Mouse (Mus musculus) neural tube, embryonic 13.5 days (tissue): ENCODE measurements around the gene Psmb4. TPM values are rescaled to one million over a fixed set of nuclear protein-coding genes. Genes with fewer than 3 reads are reported as not detected.

Source experiments
- ATAC-seq: fragments of 200-750 bp; cut with Nextera tagmentation; 2 replicates; pipeline ENCODE4 v1.8.0; 2017; ENCODE audit warnings: low read depth, mild to moderate bottlenecking, moderate TSS enrichment, moderate library complexity
- H3K27ac ChIP-seq: fragments of 300-500 bp; sonication (generic); replicated peaks from 2 replicates; pipeline ENCODE4 v1.5.1; 2015; ENCODE audit warnings: moderate library complexity, mild to moderate bottlenecking, inconsistent platforms
- H3K27me3 ChIP-seq: fragments of 300-500 bp; sonication (generic); 2 replicates; pipeline ENCODE4 v1.6.1; 2015; ENCODE audit warnings: mild to moderate bottlenecking, inconsistent platforms
- H3K36me3 ChIP-seq: fragments of 300-500 bp; sonication (generic); 2 replicates; pipeline ENCODE4 v1.6.1; 2015; ENCODE audit warnings: mild to moderate bottlenecking, inconsistent platforms
- H3K4me1 ChIP-seq: fragments of 300-500 bp; sonication (generic); replicated peaks from 2 replicates; pipeline ENCODE4 v1.6.1; 2015; ENCODE audit warnings: inconsistent platforms
- H3K4me2 ChIP-seq: fragments of 300-500 bp; sonication (generic); 2 replicates; pipeline ENCODE4 v1.6.1; 2015; ENCODE audit warnings: inconsistent platforms, mild to moderate bottlenecking, moderate library complexity
- H3K4me3 ChIP-seq: fragments of 300-500 bp; sonication (generic); 2 replicates; pipeline ENCODE4 v1.5.1; 2015; ENCODE audit warnings: mild to moderate bottlenecking, inconsistent platforms
- H3K9ac ChIP-seq: fragments of 300-500 bp; sonication (generic); 2 replicates; pipeline ENCODE4 v1.6.1; 2015; ENCODE audit warnings: moderate library complexity, mild to moderate bottlenecking, inconsistent platforms
- H3K9me3 ChIP-seq: fragments of 300-500 bp; sonication (generic); 2 replicates; pipeline ENCODE4 v1.6.1; 2016; ENCODE audit warnings: inconsistent platforms
- WGBS: fragments of 180-500 bp; shearing (Covaris S2); methylation state at CpG from one replicate; pipeline ENCODE4 v1.1.7; 2015; 5-methylcytosine and 5-hydroxymethylcytosine counted together
- polyA plus RNA-seq: library from polyadenylated mRNA; unstranded; fragments of >200 nt; fragmentation: Nextera tagmentation; extraction: Ambion mirVana; gene quantifications from 2 replicates; pipeline ENCODE4 v1.2.1, GENCODE M21; 2015

Psmb4 gene
- polyA plus RNA-seq, 1 experiment from 2014 or later: 366 TPM

- Histone ChIP-seq H3K27me3 (0 out of 2 replicates have a peak, but pooled peaks cover 4% of the 10 kb centered on the region), H3K4me1 (peaks cover 26% of the 10 kb centered on the region), H3K4me3 (no peak overlapping the region), H3K9ac (no peak overlapping the region), H3K36me3 (peaks cover 19% of the 10 kb centered on the region), H3K27ac (no peak overlapping the region), H3K9me3 (no peaks in the 10 kb centered on the region), H3K4me2 (no peak overlapping the region)
- ATAC-seq: no peak
Measured at GRCm38 (mm10) chr3:94888595-94888994, 1.8 kb upstream of the Psmb4 start.

- Histone ChIP-seq H3K9ac (no peak overlapping the region), H3K27me3 (no peaks in the 10 kb centered on the region), H3K36me3 (peaks cover 76% of the 10 kb centered on the region), H3K4me1 (peaks cover 26% of the 10 kb centered on the region), H3K9me3 (no peaks in the 10 kb centered on the region), H3K4me3 (no peak overlapping the region), H3K27ac (no peak overlapping the region), H3K4me2 (no peak overlapping the region)
- ATAC-seq: no peak
- 86% methylated on average over 3 of the region's 3 CpGs for WGBS
Measured at GRCm38 (mm10) chr3:94882579-94882978, 4.2 kb downstream of the Psmb4 start.

GRCm38 (mm10) chr3:94881840-94882239, 4.9 kb downstream of the Psmb4 start:
- no peaks in the 10 kb centered on the region for H3K27me3 ChIP-seq
- no peak overlapping the region for H3K27ac ChIP-seq
- no peak overlapping the region for H3K4me3 ChIP-seq
- H3K36me3 ChIP-seq: peaks cover 84% of the 10 kb centered on the region
- H3K4me1 ChIP-seq: peaks cover 18% of the 10 kb centered on the region
- H3K4me2 ChIP-seq: no peak overlapping the region
- 77% methylated on average over 4 of the region's 4 CpGs for WGBS
- H3K9me3 ChIP-seq: no peaks in the 10 kb centered on the region
- H3K9ac ChIP-seq: no peak overlapping the region
- ATAC-seq: no peak

DNA sequence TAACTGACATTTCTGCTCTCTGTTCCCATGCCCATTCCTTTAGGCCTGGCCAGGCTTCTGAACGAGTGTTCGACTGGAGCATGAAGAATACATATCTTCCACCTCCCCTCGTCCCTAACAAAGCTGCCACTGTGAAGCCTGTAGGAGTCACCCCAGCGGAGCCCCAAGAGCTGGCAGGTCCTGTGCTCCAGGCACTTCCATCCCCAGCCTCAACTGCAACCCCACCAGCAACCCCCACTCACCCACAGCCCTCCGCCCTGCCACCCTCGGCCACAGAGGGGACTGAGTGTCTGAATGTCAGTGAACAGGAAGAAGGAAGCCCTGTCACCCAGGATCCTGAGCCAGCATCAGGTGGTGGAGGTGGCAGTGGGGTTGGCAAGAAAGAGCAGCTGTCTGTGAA, 8.1 kb downstream of the Psmb4 start:
- Histone ChIP-seq H3K9ac (no peak overlapping the region), H3K27me3 (no peaks in the 10 kb centered on the region), H3K4me3 (no peak overlapping the region), H3K9me3 (no peaks in the 10 kb centered on the region), H3K36me3 (peaks cover 97% of the 10 kb centered on the region), H3K4me2 (no peak overlapping the region), H3K27ac (no peak overlapping the region), H3K4me1 (no peaks in the 10 kb centered on the region)
- 86% methylated on average over 6 of the region's 6 CpGs for WGBS
- no peak for ATAC-seq

DNA sequence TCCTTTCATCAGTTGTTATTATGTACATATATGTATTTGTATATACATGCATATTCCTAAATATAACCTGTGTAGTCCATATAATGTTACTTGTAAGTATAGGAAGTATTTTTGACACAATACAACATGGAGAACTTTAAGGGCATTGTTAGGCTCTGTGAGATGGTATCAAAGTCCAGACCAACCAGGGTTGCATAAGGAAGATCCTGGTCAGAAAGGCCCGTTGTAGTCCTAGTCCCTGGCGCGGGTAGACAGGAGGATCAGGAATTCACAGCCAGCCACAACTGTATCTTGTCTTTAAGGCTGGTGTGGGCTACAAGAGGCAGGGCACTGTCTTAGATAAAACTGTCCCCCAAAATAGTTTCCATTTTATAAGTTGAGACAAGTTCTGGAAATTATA, 17.8 kb downstream of the Psmb4 start:
- no peak for ATAC-seq
- Histone ChIP-seq H3K4me3 (no peak overlapping the region), H3K9ac (no peak overlapping the region), H3K27ac (no peak overlapping the region), H3K9me3 (no peaks in the 10 kb centered on the region), H3K27me3 (no peaks in the 10 kb centered on the region), H3K36me3 (peaks cover 86% of the 10 kb centered on the region), H3K4me1 (no peaks in the 10 kb centered on the region), H3K4me2 (no peak overlapping the region)
- 94% methylated on average over 3 of the region's 3 CpGs for WGBS

- WGBS: 93% methylated on average over 2 of the region's 2 CpGs
Measured at GRCm38 (mm10) chr3:94859471-94859870, 27.3 kb downstream of the Psmb4 start.

GRCm38 (mm10) chr3:94852215-94852614, 34.5 kb downstream of the Psmb4 start:
- no peaks in the 10 kb centered on the region for H3K27me3 ChIP-seq
- WGBS: 95% methylated on average over 3 of the region's 3 CpGs
- no peak for ATAC-seq

More at GRCm38 (mm10) chr3:94859471-94859870, 27.3 kb downstream of the Psmb4 start:
- no peak overlapping the region for H3K9ac ChIP-seq
- H3K27me3 ChIP-seq: no peaks in the 10 kb centered on the region
- no peak overlapping the region for H3K4me2 ChIP-seq
- no peaks in the 10 kb centered on the region for H3K4me1 ChIP-seq
- peaks cover 79% of the 10 kb centered on the region for H3K36me3 ChIP-seq
- no peak for ATAC-seq
- H3K9me3 ChIP-seq: no peaks in the 10 kb centered on the region
- no peak overlapping the region for H3K27ac ChIP-seq
- no peak overlapping the region for H3K4me3 ChIP-seq

DNA sequence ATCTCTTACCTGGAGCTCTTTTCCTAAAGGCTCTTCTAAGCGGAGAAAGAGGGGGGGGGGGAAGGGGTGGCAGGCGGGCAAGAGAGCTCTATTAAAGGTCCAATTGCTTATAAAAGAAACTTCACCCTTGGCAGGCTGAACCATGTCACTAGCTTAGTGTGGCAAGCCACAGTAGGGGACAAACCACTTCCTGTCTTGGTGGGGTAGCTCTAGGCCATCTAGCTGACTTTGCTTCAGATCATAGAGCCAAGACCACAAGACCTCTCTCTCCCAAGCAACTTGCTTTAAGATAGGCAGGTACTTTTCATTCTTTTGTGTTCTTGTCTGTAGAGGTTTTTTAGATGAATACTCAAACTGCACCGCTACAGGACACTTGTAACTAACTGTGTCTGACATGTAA, 35.0 kb downstream of the Psmb4 start:
- no peaks in the 10 kb centered on the region for H3K27me3 ChIP-seq
- 72% methylated on average over 3 of the region's 3 CpGs for WGBS

More at GRCm38 (mm10) chr3:94852215-94852614, 34.5 kb downstream of the Psmb4 start:
- H3K4me3 ChIP-seq: no peak overlapping the region
- H3K4me2 ChIP-seq: no peak overlapping the region
- H3K27ac ChIP-seq: no peak overlapping the region
- H3K36me3 ChIP-seq: peaks cover 31% of the 10 kb centered on the region
- peaks cover 12% of the 10 kb centered on the region for H3K4me1 ChIP-seq
- H3K9ac ChIP-seq: no peak overlapping the region
- H3K9me3 ChIP-seq: no peaks in the 10 kb centered on the region

DNA sequence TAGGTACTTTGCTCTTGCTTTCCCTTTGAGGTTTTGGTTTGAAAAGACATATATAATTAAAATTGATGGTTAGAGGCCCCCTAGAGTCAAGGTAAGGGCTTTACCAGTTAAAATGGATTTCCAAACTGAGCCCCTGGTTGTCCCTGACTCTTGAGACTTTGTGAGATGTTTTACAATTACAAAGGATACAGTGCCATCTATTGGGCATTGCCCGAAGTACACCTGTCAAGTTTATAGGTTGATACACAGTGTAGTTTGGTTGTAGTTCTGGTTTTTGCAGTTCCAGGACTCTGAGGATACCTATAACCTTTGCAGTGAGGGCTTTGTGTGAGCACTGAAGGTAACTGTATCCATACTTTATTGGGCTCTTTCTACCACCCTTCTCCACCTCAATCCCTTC, 37.4 kb downstream of the Psmb4 start:
- Histone ChIP-seq H3K27ac (no peak overlapping the region), H3K4me3 (no peak overlapping the region), H3K27me3 (no peaks in the 10 kb centered on the region), H3K9me3 (no peaks in the 10 kb centered on the region), H3K4me2 (no peak overlapping the region), H3K36me3 (peaks cover 4% of the 10 kb centered on the region), H3K4me1 (peaks cover 16% of the 10 kb centered on the region), H3K9ac (no peak overlapping the region)
- 27% methylated on average over 1 of the region's 1 CpGs for WGBS
- peak; percentile 52 for ATAC-seq

More for the DNA sequence above, 35.0 kb downstream of the Psmb4 start:
- Histone ChIP-seq H3K4me1 (peaks cover 16% of the 10 kb centered on the region), H3K36me3 (peaks cover 27% of the 10 kb centered on the region), H3K4me3 (no peak overlapping the region), H3K4me2 (no peak overlapping the region), H3K9ac (no peak overlapping the region), H3K27ac (no peak overlapping the region), H3K9me3 (no peaks in the 10 kb centered on the region)
- no peak for ATAC-seq

GRCm38 (mm10) chr3:94847382-94847781, 39.4 kb downstream of the Psmb4 start:
- Histone ChIP-seq H3K4me1 (peaks cover 23% of the 10 kb centered on the region), H3K9ac (no peak overlapping the region), H3K9me3 (no peaks in the 10 kb centered on the region), H3K36me3 (no peaks in the 10 kb centered on the region), H3K4me3 (no peak overlapping the region), H3K27me3 (no peaks in the 10 kb centered on the region), H3K27ac (no peak overlapping the region), H3K4me2 (no peak overlapping the region)
- WGBS: 94% methylated on average over 2 of the region's 2 CpGs
- no peak for ATAC-seq

GRCm38 (mm10) chr3:94839101-94839500, 47.7 kb downstream of the Psmb4 start:
- peak overlapping the region; percentile 66 for H3K4me3 ChIP-seq
- no peaks in the 10 kb centered on the region for H3K36me3 ChIP-seq
- peaks cover 9% of the 10 kb centered on the region; the same call in 1 of the 2 replicates for H3K27me3 ChIP-seq
- peak overlapping the region; percentile 100 for H3K27ac ChIP-seq
- H3K9ac ChIP-seq: peak overlapping the region; percentile 95
- no peak for ATAC-seq
- WGBS: 75% methylated on average over 5 of the region's 5 CpGs
- peak overlapping the region; percentile 81 for H3K4me2 ChIP-seq
- H3K4me1 ChIP-seq: peaks cover 43% of the 10 kb centered on the region
- no peaks in the 10 kb centered on the region for H3K9me3 ChIP-seq

DNA sequence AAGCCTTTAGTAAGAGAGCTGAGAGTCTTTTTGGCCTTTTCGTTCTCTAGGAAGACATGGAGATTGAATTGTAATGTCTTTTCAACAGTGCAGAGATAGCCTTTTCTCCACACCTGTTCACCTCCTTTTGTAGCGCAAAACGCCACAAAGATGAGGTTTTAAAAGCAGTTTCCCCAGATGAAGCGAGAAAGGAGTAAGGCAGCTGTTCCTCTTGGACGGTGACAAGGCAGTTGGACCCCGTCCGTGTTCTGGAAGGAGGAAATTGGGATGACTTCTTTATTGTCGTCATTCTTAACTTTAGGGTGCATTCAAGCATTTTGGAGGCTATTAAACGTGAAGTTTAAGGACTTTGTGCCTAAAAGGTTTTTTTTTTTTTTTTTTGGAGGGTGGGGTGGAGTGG, 48.1 kb downstream of the Psmb4 start:
- H3K4me2 ChIP-seq: peak overlapping the region; percentile 81
- WGBS: 12% methylated on average over 9 of the region's 9 CpGs
- ATAC-seq: no peak

DNA sequence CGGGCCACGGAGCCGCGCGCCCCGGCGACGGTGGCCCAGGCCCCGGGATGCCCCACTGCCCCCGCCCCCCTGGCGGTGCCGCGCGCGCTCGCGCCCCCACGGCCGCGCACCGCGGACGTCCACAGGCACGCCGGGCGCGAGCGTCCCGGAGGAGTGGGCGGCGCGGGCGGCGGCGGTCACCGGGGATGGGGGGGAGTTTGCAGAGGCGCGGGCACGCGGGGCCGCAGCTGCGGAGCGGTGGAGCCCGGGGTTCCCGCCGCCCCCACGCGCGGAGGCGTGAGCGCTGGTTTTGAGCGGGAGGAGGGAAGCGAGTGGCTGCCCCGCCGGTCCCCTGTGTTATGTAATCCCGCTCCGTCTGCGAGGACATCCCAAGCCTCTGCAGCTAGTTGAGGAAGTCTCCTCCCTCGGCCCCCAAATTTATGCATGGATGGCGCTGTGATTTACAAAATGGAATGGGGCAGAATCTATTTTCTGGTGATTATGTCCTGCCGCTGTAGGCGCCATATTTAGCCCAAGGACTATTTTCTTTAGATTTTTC, 48.7 kb downstream of the Psmb4 start:
- Histone ChIP-seq H3K4me2 (peak overlapping the region; percentile 81), H3K27ac (peak overlapping the region; percentile 100), H3K4me3 (peak overlapping the region; percentile 66), H3K9ac (peak overlapping the region; percentile 95), H3K4me1 (peaks cover 36% of the 10 kb centered on the region), H3K36me3 (no peaks in the 10 kb centered on the region), H3K27me3 (peaks cover 9% of the 10 kb centered on the region), H3K9me3 (no peaks in the 10 kb centered on the region)
- WGBS: 0% methylated on average over 42 of the region's 62 CpGs
- peak; percentile 78 for ATAC-seq

More for the DNA sequence above, 48.1 kb downstream of the Psmb4 start:
- Histone ChIP-seq H3K4me1 (peaks cover 39% of the 10 kb centered on the region), H3K9ac (peak overlapping the region; percentile 95), H3K27me3 (peaks cover 9% of the 10 kb centered on the region; the same call in 1 of the 2 replicates), H3K27ac (peak overlapping the region; percentile 100), H3K4me3 (peak overlapping the region; percentile 66), H3K36me3 (no peaks in the 10 kb centered on the region), H3K9me3 (no peaks in the 10 kb centered on the region)
